Mouse (Mus musculus) ES-E14 (cell line): ENCODE data around the gene Rnf141. TPM values are rescaled to one million over a fixed set of nuclear protein-coding genes. Genes with fewer than 3 reads are reported as not detected.

Experiments
- DNase-seq: peaks from one replicate; pipeline ENCODE4 v3.0.0-alpha.2; 2013; ENCODE audit warnings: low read depth, low spot score
- H3K27ac ChIP-seq: 2 replicates; pipeline ENCODE4 v1.5.1; 2012; ENCODE audit warnings: low read depth, mild to moderate bottlenecking, low read length, moderate library complexity, mixed read lengths; ENCODE audit not compliant: poor library complexity, insufficient read depth, severe bottlenecking
- H3K36me3 ChIP-seq: 2 replicates; pipeline ENCODE4 v1.6.1; 2012; ENCODE audit warnings: mild to moderate bottlenecking, low read length, moderate library complexity, mixed read lengths; ENCODE audit not compliant: control insufficient read depth, poor library complexity, insufficient read depth, severe bottlenecking
- H3K4me1 ChIP-seq, 2 experiments: fragments of 150-350 bp in 1 of 2; sonication (generic) in 1 of 2; 2 replicates each; pipeline ENCODE4 v1.6.1; 2012; ENCODE audit warnings: low read length in 2 of 2, mild to moderate bottlenecking in 1 of 2, mixed read lengths in 1 of 2; ENCODE audit not compliant: control insufficient read depth in 2 of 2, insufficient read depth in 2 of 2, poor library complexity in 1 of 2
- H3K4me3 ChIP-seq, 2 experiments: fragments of 150-350 bp in 1 of 2; sonication (generic) in 1 of 2; 2 replicates each; pipeline ENCODE4 v1.5.1; 2012; ENCODE audit warnings: low read length in 2 of 2, low read depth in 1 of 2, mild to moderate bottlenecking in 1 of 2, mixed read lengths in 1 of 2; ENCODE audit not compliant: insufficient read depth in 1 of 2, poor library complexity in 1 of 2, severe bottlenecking in 1 of 2
- H3K9ac ChIP-seq: 2 replicates; pipeline ENCODE4 v1.6.1; 2012; ENCODE audit warnings: low read depth, mild to moderate bottlenecking, low read length, mixed read lengths; ENCODE audit not compliant: poor library complexity, insufficient read depth, severe bottlenecking
- H3K9me3 ChIP-seq: fragments of 150-350 bp; sonication (generic); 2 replicates; pipeline ENCODE4 v1.6.1; 2012; ENCODE audit warnings: low read depth, mild to moderate bottlenecking, low read length; ENCODE audit not compliant: control insufficient read depth, insufficient read depth
- CHD2 ChIP-seq: IDR thresholded peaks from 2 replicates; pipeline ENCODE4 v1.6.1; 2014; ENCODE audit warnings: mild to moderate bottlenecking, low read depth, low read length, inconsistent platforms
- HCFC1 ChIP-seq: IDR thresholded peaks from 2 replicates; pipeline ENCODE4 v1.6.1; 2012; ENCODE audit warnings: low read length, inconsistent platforms, borderline replicate concordance; ENCODE audit not compliant: insufficient read depth
- MAFK ChIP-seq: IDR thresholded peaks from 2 replicates; pipeline ENCODE4 v1.6.1; 2014; ENCODE audit warnings: mild to moderate bottlenecking, low read depth, low read length, inconsistent platforms; ENCODE audit not compliant: insufficient read depth
- ZC3H11A ChIP-seq: IDR thresholded peaks from 2 replicates; pipeline ENCODE4 v1.6.1; 2012; ENCODE audit warnings: low read depth, mild to moderate bottlenecking, inconsistent platforms, low read length, borderline replicate concordance
- ZNF384 ChIP-seq: IDR thresholded peaks from 2 replicates; pipeline ENCODE4 v1.6.1; 2012; ENCODE audit warnings: low read depth, low read length, inconsistent platforms
- in situ Hi-C, 2 experiments: fragments of 600-800 bp; cut with MboI; formaldehyde crosslinking; loops; one replicate each; pipeline ENCODE4 v1.15.1; 2025; ENCODE audit warnings: low sequenced_read_pairs in 2 of 2, inconsistent platforms in 1 of 2; ENCODE audit not compliant: unreplicated experiment in 2 of 2
- total RNA-seq: library from RNA; depleted of rRNA; stranded (reverse); fragments of 300-350 nt; gene quantifications from 2 replicates; pipeline ENCODE4 v1.2.3, GENCODE M21; 2012

Gene Rnf141
- total RNA-seq, 1 experiment: 25.0 TPM

DNA sequence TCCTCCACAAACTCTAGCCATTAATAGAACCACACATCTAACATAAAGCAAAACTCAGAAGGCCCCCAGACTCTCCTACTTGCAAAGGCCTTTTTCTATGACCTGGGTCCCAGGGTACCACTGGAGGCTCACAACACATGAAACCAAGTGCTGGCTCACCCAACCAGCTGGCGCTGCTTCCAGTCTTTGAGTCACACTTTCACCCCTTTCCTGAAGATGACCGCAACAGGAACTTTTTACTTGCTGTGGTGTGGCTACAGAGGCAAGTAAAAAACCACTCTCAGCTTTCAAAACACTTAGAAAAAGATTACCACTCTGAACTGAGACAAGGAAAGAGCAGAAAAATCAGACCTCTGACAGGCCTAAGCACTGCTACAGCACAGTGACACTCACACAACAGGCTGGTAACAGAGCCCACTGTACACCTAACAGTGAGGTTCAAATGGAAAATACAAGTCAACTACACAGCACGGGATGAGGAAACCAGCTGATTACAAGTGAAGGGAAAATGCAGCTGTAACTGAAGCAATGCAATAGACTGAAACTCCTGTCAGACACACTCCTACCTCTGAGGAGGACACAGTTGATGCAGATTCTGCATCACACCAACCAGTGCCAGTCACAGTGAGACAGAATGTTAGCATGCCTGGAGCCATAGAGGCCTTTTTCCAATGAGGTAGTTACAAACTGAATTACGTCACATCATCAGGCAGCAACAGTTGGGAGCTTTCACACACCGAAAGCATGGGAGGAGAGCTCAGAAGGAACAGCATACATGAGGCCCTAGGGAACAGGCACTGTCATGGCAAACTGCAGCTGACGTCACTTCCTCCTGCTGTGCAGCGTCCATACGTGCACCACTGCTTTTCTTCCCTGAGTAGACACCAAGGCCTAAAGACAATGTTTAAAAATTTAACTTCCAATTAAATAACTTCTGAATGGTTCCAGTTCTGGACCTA is 20.0 kb downstream of the Rnf141 start:
- in situ Hi-C loops: no loop called here

DNA sequence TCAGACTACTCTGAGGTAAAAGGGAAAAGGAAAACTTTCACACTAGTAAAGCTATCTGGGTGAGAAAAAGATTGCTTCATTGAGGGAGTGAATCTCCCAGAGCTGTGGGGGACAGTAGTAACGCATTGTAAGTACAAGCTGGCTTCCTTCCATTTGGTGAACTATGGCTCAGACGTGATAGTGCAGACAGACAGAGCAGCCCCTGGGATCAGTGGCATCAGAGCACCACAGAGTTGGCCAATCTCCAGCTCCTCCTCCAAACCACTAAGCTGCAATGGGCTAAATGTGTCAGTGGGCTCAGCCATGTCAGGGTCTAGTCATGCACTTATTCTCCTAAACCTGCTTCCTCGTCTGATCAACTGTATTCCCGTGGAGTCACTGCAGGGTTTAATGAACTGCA is 20.7 kb downstream of the Rnf141 start:
- Histone ChIP-seq H3K9me3 (no peaks in the 10 kb centered on the region), H3K9ac (no peak overlapping the region), H3K4me3 (no peak overlapping the region), H3K4me1 (no peaks in the 10 kb centered on the region), H3K36me3 (peaks cover 14% of the 10 kb centered on the region), H3K27ac (no peak overlapping the region)
- TF ChIP-seq MAFK: no peak
- in situ Hi-C loops: no loop called here
- no peak for DNase-seq

More for the DNA sequence above, 20.0 kb downstream of the Rnf141 start:
- H3K36me3 ChIP-seq: peaks cover 14% of the 10 kb centered on the region
- H3K4me3 ChIP-seq: no peak overlapping the region
- DNase-seq: no peak
- no peaks in the 10 kb centered on the region for H3K9me3 ChIP-seq
- no peaks in the 10 kb centered on the region for H3K4me1 ChIP-seq
- no peak overlapping the region for H3K9ac ChIP-seq
- no peak overlapping the region for H3K27ac ChIP-seq
- TF ChIP-seq ZNF384 (no peak), HCFC1 (no peak), CHD2 (no peak), ZC3H11A (no peak), MAFK (no peak)

DNA sequence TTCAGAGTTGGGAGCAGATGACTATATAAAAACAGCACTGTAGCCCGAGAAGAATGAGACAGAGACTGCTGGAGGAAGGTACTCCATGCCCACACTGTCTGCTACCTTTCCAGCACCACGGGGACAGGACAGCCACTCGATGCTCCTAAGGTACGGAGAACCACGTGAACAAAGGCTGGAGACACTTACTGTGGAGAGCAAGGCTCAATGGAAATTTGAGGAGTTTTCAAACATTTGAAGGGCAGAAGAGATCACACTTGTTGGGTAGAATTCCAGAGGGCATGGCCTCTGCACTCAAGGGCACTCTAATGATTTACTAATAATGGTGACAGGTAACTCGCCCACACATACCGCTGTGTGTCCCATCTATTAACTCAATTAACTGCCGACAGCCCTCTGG is 21.2 kb downstream of the Rnf141 start:
- in situ Hi-C loops: no loop called here
- H3K27ac ChIP-seq: no peak overlapping the region
- H3K9ac ChIP-seq: no peak overlapping the region
- no peak overlapping the region for H3K4me3 ChIP-seq
- peaks cover 16% of the 10 kb centered on the region for H3K36me3 ChIP-seq
- H3K9me3 ChIP-seq: no peaks in the 10 kb centered on the region
- H3K4me1 ChIP-seq: no peaks in the 10 kb centered on the region
- TF ChIP-seq ZNF384 (no peak), HCFC1 (no peak), ZC3H11A (no peak), MAFK (no peak), CHD2 (no peak)
- DNase-seq: no peak

DNA sequence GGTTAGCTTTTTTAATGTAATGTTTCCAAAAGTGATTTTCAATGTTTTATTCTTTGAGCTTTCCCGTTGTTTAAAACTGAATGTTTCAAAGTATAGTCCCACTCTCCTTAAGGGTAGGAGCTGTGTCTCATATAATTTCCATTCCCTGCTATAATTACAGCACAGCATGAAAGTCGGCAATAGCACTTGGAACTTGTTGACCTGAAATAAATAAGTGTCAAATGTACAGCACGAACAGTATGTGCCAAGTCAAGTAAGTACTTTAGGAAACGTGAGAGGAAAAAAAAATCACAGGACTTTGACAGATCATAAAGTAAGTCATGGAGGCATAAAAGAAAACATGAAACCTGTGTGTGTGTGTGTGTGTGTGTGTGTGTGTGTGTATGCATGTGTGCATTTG is 22.2 kb downstream of the Rnf141 start:
- TF ChIP-seq ZC3H11A: no peak
- TF ChIP-seq CHD2: no peak
- no peak for TF ChIP-seq HCFC1
- TF ChIP-seq MAFK: no peak
- TF ChIP-seq ZNF384: no peak
- Histone ChIP-seq H3K36me3 (peaks cover 17% of the 10 kb centered on the region), H3K9me3 (no peaks in the 10 kb centered on the region), H3K27ac (no peak overlapping the region), H3K9ac (no peak overlapping the region), H3K4me3 (no peak overlapping the region), H3K4me1 (no peaks in the 10 kb centered on the region)
- in situ Hi-C loops: no loop called here
- DNase-seq: no peak
